10 mouse cellular contexts compared by ENCODE assay signal in the genomic region with DNA sequence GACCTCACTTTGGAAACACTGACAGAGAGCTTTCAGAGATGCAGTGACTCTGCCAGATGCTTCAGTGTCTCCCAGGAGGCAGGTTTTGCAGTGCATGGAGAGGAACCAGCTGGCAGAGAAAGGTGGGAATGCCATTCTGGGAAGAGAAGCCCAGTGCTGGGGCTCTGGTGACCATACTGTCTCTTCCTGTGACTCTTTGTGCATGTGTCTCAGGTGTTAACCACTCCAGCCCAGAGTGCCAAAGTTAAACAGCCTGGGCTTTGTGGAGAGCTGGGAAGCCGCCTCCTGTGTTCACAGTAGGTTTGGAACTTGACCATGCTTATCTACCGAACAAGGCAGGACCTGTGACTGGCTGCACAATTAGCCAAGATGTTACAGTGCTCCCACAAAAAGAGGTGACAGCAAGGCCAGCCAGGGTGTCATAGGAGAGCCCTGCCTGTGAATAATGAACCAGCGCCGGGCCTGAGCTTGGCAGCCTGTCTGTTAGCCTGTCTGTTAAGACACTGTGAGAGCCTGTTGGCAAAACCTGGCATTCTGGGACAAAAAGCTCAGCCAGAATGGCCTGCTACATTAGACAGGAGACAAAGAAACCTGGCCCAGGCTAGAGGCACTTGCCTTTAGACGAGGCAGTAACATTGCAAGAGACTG. TPM values are rescaled to one million over a fixed set of nuclear protein-coding genes. Genes with fewer than 3 reads are reported as not detected.
DNase-seq lines count a peak whose midpoint lies in the region; ATAC-seq and TF ChIP-seq lines count a peak whose summit lies in the region.
"Had no signal": no experiment of that assay in that cellular context is flagged by ENCODE, and none has a peak within 500 bp of the region (broad histone marks: within the 10 kb centered on the region; RNA-seq: fewer than 3 reads in every experiment).

No protein-coding gene starts in this region.

- H3K4me3 ChIP-seq in midbrain, embryonic 10.5 days = no peak overlapping the region
- H3K4me3 ChIP-seq in midbrain, embryonic 11.5 days (ENCODE audit: low read depth, low read length) = no peak overlapping the region
- no peak overlapping the region for H3K4me3 ChIP-seq in hindbrain, embryonic 13.5 days
- no peak overlapping the region for H3K4me3 ChIP-seq in stomach, postnatal 0 days (ENCODE audit: low read depth, low read length)

- TF ChIP-seq CTCF in stomach, postnatal 0 days (IDR thresholded peaks at IDR 0.05; ENCODE audit: low read depth) = no peak

- no peak overlapping the region for H3K9ac ChIP-seq in midbrain, embryonic 11.5 days (ENCODE audit: low read length)
- H3K9ac ChIP-seq in hindbrain, embryonic 13.5 days = no peak overlapping the region; the same call in 1 of the 2 replicates
- no peak overlapping the region for H3K9ac ChIP-seq in stomach, postnatal 0 days (ENCODE audit: low read length)

- ATAC-seq in midbrain, embryonic 11.5 days (ENCODE audit: low FRiP score) = no peak
- ATAC-seq in hindbrain, embryonic 13.5 days (ENCODE audit: low FRiP score) = peak; percentile 71
- ATAC-seq in stomach, postnatal 0 days (ENCODE audit: low FRiP score, low TSS enrichment) = peak; percentile 59

- H3K4me2 ChIP-seq in midbrain, embryonic 11.5 days = no peak overlapping the region
- no peak overlapping the region for H3K4me2 ChIP-seq in hindbrain, embryonic 13.5 days
- H3K4me2 ChIP-seq in stomach, postnatal 0 days (replicated peaks; ENCODE audit: low read depth) = no peak overlapping the region

- peak; percentile 9 for DNase-seq in gastrocnemius, postnatal 25 days
- DNase-seq in gastrocnemius, adult 18-20 months (ENCODE audit: low spot score) = no peak
- DNase-seq in midbrain, embryonic 10.5 days (ENCODE audit: low spot score) = no peak
- DNase-seq in midbrain, embryonic 11.5 days (ENCODE audit: low spot score, missing footprints) = no peak
- peak; percentile 41 for DNase-seq in stomach, postnatal 0 days (ENCODE audit: low spot score)
- DNase-seq in spleen, postnatal 10 days (ENCODE audit: low spot score in 2 of 2) = no peak
- no peak for DNase-seq in adrenal gland, adult 18-20 months (ENCODE audit: low spot score in 2 of 2)
- DNase-seq: layer of hippocampus, postnatal 36 days had no signal

- H3K36me3 ChIP-seq in midbrain, embryonic 10.5 days = no peaks in the 10 kb centered on the region
- H3K36me3 ChIP-seq in midbrain, embryonic 11.5 days (ENCODE audit: control insufficient read depth, insufficient read depth, low read length) = no peaks in the 10 kb centered on the region
- H3K36me3 ChIP-seq in hindbrain, embryonic 13.5 days = no peaks in the 10 kb centered on the region
- no peaks in the 10 kb centered on the region for H3K36me3 ChIP-seq in stomach, postnatal 0 days (ENCODE audit: control insufficient read depth, insufficient read depth, low read length)

- TF ChIP-seq EP300 in stomach, postnatal 0 days (optimal IDR thresholded peaks at IDR 0.05) = no peak

- H3K27me3 ChIP-seq in midbrain, embryonic 10.5 days (ENCODE audit: low read depth, poor library complexity, severe bottlenecking) = no peaks in the 10 kb centered on the region
- no peaks in the 10 kb centered on the region for H3K27me3 ChIP-seq in midbrain, embryonic 11.5 days (ENCODE audit: control insufficient read depth, insufficient read depth, low read length)
- no peaks in the 10 kb centered on the region for H3K27me3 ChIP-seq in hindbrain, embryonic 13.5 days
- H3K27me3 ChIP-seq in stomach, postnatal 0 days (ENCODE audit: control insufficient read depth, insufficient read depth, low read length) = no peaks in the 10 kb centered on the region
- H3K27me3 ChIP-seq: CH12.LX had no signal

- no peaks in the 10 kb centered on the region for H3K9me3 ChIP-seq in midbrain, embryonic 10.5 days (replicated peaks)
- no peaks in the 10 kb centered on the region for H3K9me3 ChIP-seq in midbrain, embryonic 11.5 days (ENCODE audit: control insufficient read depth, low read length)
- no peaks in the 10 kb centered on the region for H3K9me3 ChIP-seq in hindbrain, embryonic 13.5 days
- H3K9me3 ChIP-seq in stomach, postnatal 0 days (ENCODE audit: control insufficient read depth, low read length) = no peaks in the 10 kb centered on the region

- peaks cover 15% of the 10 kb centered on the region for H3K4me1 ChIP-seq in midbrain, embryonic 10.5 days
- H3K4me1 ChIP-seq in midbrain, embryonic 11.5 days (ENCODE audit: control insufficient read depth, insufficient read depth, low read length) = 0 out of 2 replicates have a peak, but pooled peaks cover 4% of the 10 kb centered on the region
- peaks cover 15% of the 10 kb centered on the region for H3K4me1 ChIP-seq in hindbrain, embryonic 13.5 days (replicated peaks)
- H3K4me1 ChIP-seq in stomach, postnatal 0 days (replicated peaks; ENCODE audit: control insufficient read depth, insufficient read depth) = peaks cover 2% of the 10 kb centered on the region; the same call in 1 of the 2 replicates

- 64% methylated on average over 5 of the region's 5 CpGs for WGBS in midbrain, embryonic 10.5 days
- WGBS in midbrain, embryonic 11.5 days = 69% methylated on average over 5 of the region's 5 CpGs
- 43% methylated on average over 5 of the region's 5 CpGs for WGBS in hindbrain, embryonic 13.5 days
- WGBS in stomach, postnatal 0 days = 47% methylated on average over 5 of the region's 5 CpGs

- H3K27ac ChIP-seq in midbrain, embryonic 10.5 days (replicated peaks) = peak overlapping the region; percentile 59
- no peak overlapping the region for H3K27ac ChIP-seq in midbrain, embryonic 11.5 days (ENCODE audit: low read depth, low read length)
- peak overlapping the region; percentile 60 for H3K27ac ChIP-seq in hindbrain, embryonic 13.5 days
- 0 out of 2 replicates have a peak overlapping the region, but pooled peaks have one; percentile 30 for H3K27ac ChIP-seq in stomach, postnatal 0 days (replicated peaks)

RNA-seq across cellular contexts. Expression of a gene that starts 25.9 kb away (rescaled TPM):
- total RNA-seq in gastrocnemius, postnatal 25 days (2021) = 10 to 100 TPM; 14.7 to 21.9 TPM
- total RNA-seq in gastrocnemius, adult 18-20 months (2021) = 10 to 100 TPM; 14.2 to 18.3 TPM
- polyA plus RNA-seq in midbrain, embryonic 10.5 days (2016; fragmentation: Nextera tagmentation; extraction: Ambion mirVana) = 25.3 and 34.3 TPM in 2 replicates
- polyA plus RNA-seq in midbrain, embryonic 11.5 days (2014; fragmentation: Nextera tagmentation; extraction: Ambion mirVana) = 28.5 and 28.7 TPM in 2 replicates
- 20.7 and 25.9 TPM in 2 replicates for polyA plus RNA-seq in hindbrain, embryonic 13.5 days (2015; fragmentation: Nextera tagmentation; extraction: Ambion mirVana)
- 51.5 and 51.9 TPM in 2 replicates for polyA plus RNA-seq in stomach, postnatal 0 days (2015; fragmentation: Nextera tagmentation; extraction: Ambion mirVana)
- total RNA-seq in adrenal gland, adult 18-20 months (2021) = 100 to 1,000 TPM; 104 to 133 TPM

Comparison
In these comparisons a context has a peak if more than half of its experiments do, and no peak if none do; other contexts are left out.
1. DNase-seq: peak in gastrocnemius, postnatal 25 days (single experiment) and stomach, postnatal 0 days (single experiment); none in gastrocnemius, adult 18-20 months (single experiment), midbrain, embryonic 10.5 days (single experiment), midbrain, embryonic 11.5 days (single experiment), spleen, postnatal 10 days (0 of 2) and adrenal gland, adult 18-20 months (0 of 2).